In genomic region chr11:90612118-90612517, GRCm38 (mm10) we compare ENCODE assay signal across 17 mouse cellular contexts.
"Had no signal": no experiment of that assay in that cellular context is flagged by ENCODE, and none has a peak within 500 bp of the region (broad histone marks: within the 10 kb centered on the region; RNA-seq: fewer than 3 reads in every experiment).

No protein-coding gene starts in this region.

- DNase-seq: kidney, adult 18-20 months; kidney, adult 9 months; kidney, postnatal 25 days; layer of hippocampus, adult 9-11 months; liver; lung, adult 18-20 months; lung, postnatal 10 days; lung, postnatal 4 days; thymus, adult 18-20 months; thymus, postnatal 4 days had no signal

- ATAC-seq: liver, embryonic 12.5 days; midbrain, embryonic 13.5 days had no signal

- H3K4me2 ChIP-seq: limb, embryonic 13.5 days; liver, embryonic 12.5 days; liver, embryonic 15.5 days; lung, embryonic 15.5 days; midbrain, embryonic 13.5 days had no signal

- H3K9me3 ChIP-seq: limb, embryonic 13.5 days; liver, embryonic 12.5 days; liver, embryonic 15.5 days; lung, embryonic 15.5 days; midbrain, embryonic 13.5 days had no signal

- H3K27me3 ChIP-seq: limb, embryonic 13.5 days; liver, embryonic 12.5 days; liver, embryonic 15.5 days; lung, embryonic 15.5 days; midbrain, embryonic 13.5 days had no signal

- H3K9ac ChIP-seq: limb, embryonic 13.5 days; liver, embryonic 12.5 days; liver, embryonic 15.5 days; lung, embryonic 15.5 days; midbrain, embryonic 13.5 days had no signal

- H3K27ac ChIP-seq: kidney, postnatal 0 days; layer of hippocampus, adult 2 months; limb, embryonic 13.5 days; liver, embryonic 12.5 days; liver, embryonic 15.5 days; lung, embryonic 15.5 days; midbrain, embryonic 13.5 days had no signal

- H3K4me1 ChIP-seq: limb, embryonic 13.5 days; liver, embryonic 15.5 days; midbrain, embryonic 13.5 days had no signal

- H3K4me3 ChIP-seq: layer of hippocampus, adult 2 months; limb, embryonic 13.5 days; liver, embryonic 12.5 days; liver, embryonic 15.5 days; lung, embryonic 15.5 days; midbrain, embryonic 13.5 days had no signal
